Mouse (Mus musculus) intestine, postnatal 0 days (tissue): ENCODE results near the gene Gm20379. TPM values are rescaled to one million over a fixed set of nuclear protein-coding genes. Genes with fewer than 3 reads are reported as not detected.

Experiments
- ATAC-seq: fragments of 200-750 bp; cut with Nextera tagmentation; 2 replicates; pipeline ENCODE4 v1.8.0; 2017; ENCODE audit warnings: mild to moderate bottlenecking, moderate TSS enrichment, moderate library complexity
- H3K27ac ChIP-seq: fragments of 300-500 bp; sonication (generic); 2 replicates; pipeline ENCODE4 v1.5.1; 2014; ENCODE audit warnings: mild to moderate bottlenecking, low read depth, low read length, moderate library complexity
- H3K27me3 ChIP-seq: fragments of 300-500 bp; sonication (generic); replicated peaks from 2 replicates; pipeline ENCODE4 v1.6.1; 2014; ENCODE audit warnings: low read length, mixed read lengths; ENCODE audit not compliant: control insufficient read depth, insufficient read depth
- H3K36me3 ChIP-seq: fragments of 300-500 bp; sonication (generic); 2 replicates; pipeline ENCODE4 v1.6.1; 2014; ENCODE audit warnings: mild to moderate bottlenecking, moderate library complexity; ENCODE audit not compliant: control insufficient read depth, insufficient read depth
- H3K4me1 ChIP-seq: fragments of 300-500 bp; sonication (generic); replicated peaks from 2 replicates; pipeline ENCODE4 v1.6.1; 2014; ENCODE audit warnings: antibody characterized with exemption, low read length, mixed read lengths; ENCODE audit not compliant: control insufficient read depth, insufficient read depth
- H3K4me2 ChIP-seq: fragments of 300-500 bp; sonication (generic); replicated peaks from 2 replicates; pipeline ENCODE4 v1.6.1; 2014; ENCODE audit warnings: low read depth, mild to moderate bottlenecking, moderate library complexity
- H3K4me3 ChIP-seq: fragments of 300-500 bp; sonication (generic); 2 replicates; pipeline ENCODE4 v1.5.1; 2014; ENCODE audit warnings: low read depth, low read length
- H3K9ac ChIP-seq: fragments of 300-500 bp; sonication (generic); 2 replicates; pipeline ENCODE4 v1.6.1; 2014; ENCODE audit warnings: mild to moderate bottlenecking, low read depth, low read length
- H3K9me3 ChIP-seq: fragments of 300-500 bp; sonication (generic); 2 replicates; pipeline ENCODE4 v1.6.1; 2016; ENCODE audit warnings: mixed run types; ENCODE audit not compliant: control insufficient read depth
- CTCF ChIP-seq: sonication (generic); IDR thresholded peaks from 2 replicates; pipeline ENCODE4 v1.5.1; 2016; ENCODE audit warnings: low read depth, mild to moderate bottlenecking, control low read depth, antibody characterized with exemption, moderate library complexity
- WGBS: fragments of 180-500 bp; shearing (Covaris S2); extraction: QIAGEN DNeasy Blood & Tissue Kit; methylation state at CpG from one replicate; pipeline ENCODE4 v1.1.7; 2014; 5-methylcytosine and 5-hydroxymethylcytosine counted together
- polyA plus RNA-seq: library from polyadenylated mRNA; unstranded; fragments of >200 nt; fragmentation: Nextera tagmentation; extraction: Ambion mirVana; gene quantifications from 2 replicates; pipeline ENCODE4 v1.2.1, GENCODE M21; 2015

Gene Gm20379
- polyA plus RNA-seq, 1 experiment from 2014 or later = 0.34 TPM

- Histone ChIP-seq H3K36me3 (no peaks in the 10 kb centered on the region), H3K27me3 (no peaks in the 10 kb centered on the region), H3K9me3 (no peaks in the 10 kb centered on the region), H3K4me3 (no peak overlapping the region), H3K9ac (no peak overlapping the region), H3K4me1 (no peaks in the 10 kb centered on the region), H3K4me2 (no peak overlapping the region), H3K27ac (no peak overlapping the region)
- 49% methylated on average over 2 of the region's 2 CpGs for WGBS
- TF ChIP-seq CTCF = no peak
- no peak; the same call in 1 of the 2 replicates for ATAC-seq
Observed at GRCm38 (mm10) chr13:92328000-92328399, 22.2 kb downstream of the Gm20379 start.

GRCm38 (mm10) chr13:92330621-92331020 lies 24.8 kb downstream of the Gm20379 start:
- Histone ChIP-seq H3K4me1 (no peaks in the 10 kb centered on the region), H3K27me3 (no peaks in the 10 kb centered on the region), H3K4me2 (no peak overlapping the region), H3K36me3 (0 out of 2 replicates have a peak, but pooled peaks cover 3% of the 10 kb centered on the region), H3K9me3 (no peaks in the 10 kb centered on the region), H3K9ac (no peak overlapping the region), H3K4me3 (no peak overlapping the region), H3K27ac (no peak overlapping the region)
- TF ChIP-seq CTCF = no peak
- ATAC-seq = no peak
- 90% methylated on average over 3 of the region's 3 CpGs for WGBS

- Histone ChIP-seq H3K9me3 (no peaks in the 10 kb centered on the region), H3K36me3 (peaks cover 6% of the 10 kb centered on the region; the same call in 1 of the 2 replicates), H3K4me2 (no peak overlapping the region), H3K4me3 (no peak overlapping the region), H3K27ac (no peak overlapping the region), H3K9ac (no peak overlapping the region), H3K4me1 (no peaks in the 10 kb centered on the region), H3K27me3 (no peaks in the 10 kb centered on the region)
- TF ChIP-seq CTCF = no peak
- WGBS = 91% methylated on average over 15 of the region's 15 CpGs
- no peak for ATAC-seq
Observed at GRCm38 (mm10) chr13:92332103-92332879, 26.5 kb downstream of the Gm20379 start.

GRCm38 (mm10) chr13:92336857-92337256 lies 31.1 kb downstream of the Gm20379 start:
- WGBS = 93% methylated on average over 1 of the region's 1 CpGs
- no peak overlapping the region for H3K4me3 ChIP-seq
- no peaks in the 10 kb centered on the region; the same call in 1 of the 2 replicates for H3K4me1 ChIP-seq
- H3K9ac ChIP-seq = no peak overlapping the region
- H3K9me3 ChIP-seq = no peaks in the 10 kb centered on the region
- H3K36me3 ChIP-seq = peaks cover 6% of the 10 kb centered on the region; the same call in 1 of the 2 replicates
- no peak overlapping the region for H3K4me2 ChIP-seq
- TF ChIP-seq CTCF = no peak
- no peaks in the 10 kb centered on the region for H3K27me3 ChIP-seq
- ATAC-seq = no peak
- no peak overlapping the region for H3K27ac ChIP-seq

- no peak overlapping the region for H3K4me2 ChIP-seq
- H3K27me3 ChIP-seq = no peaks in the 10 kb centered on the region
- H3K9ac ChIP-seq = no peak overlapping the region
- peaks cover 6% of the 10 kb centered on the region; the same call in 1 of the 2 replicates for H3K36me3 ChIP-seq
- H3K27ac ChIP-seq = no peak overlapping the region
- peak; percentile 10; the same call in 1 of the 2 replicates for TF ChIP-seq CTCF
- WGBS = 73% methylated on average over 6 of the region's 6 CpGs
- H3K4me3 ChIP-seq = no peak overlapping the region
- no peaks in the 10 kb centered on the region for H3K9me3 ChIP-seq
- no peak for ATAC-seq
- H3K4me1 ChIP-seq = no peaks in the 10 kb centered on the region; the same call in 1 of the 2 replicates
Observed at GRCm38 (mm10) chr13:92337773-92338462, 32.1 kb downstream of the Gm20379 start.

GRCm38 (mm10) chr13:92339787-92340186 lies 34.0 kb downstream of the Gm20379 start:
- Histone ChIP-seq H3K27ac (no peak overlapping the region), H3K36me3 (peaks cover 13% of the 10 kb centered on the region; the same call in 1 of the 2 replicates), H3K27me3 (no peaks in the 10 kb centered on the region), H3K4me2 (no peak overlapping the region), H3K4me3 (no peak overlapping the region), H3K9me3 (no peaks in the 10 kb centered on the region), H3K4me1 (no peaks in the 10 kb centered on the region; the same call in 1 of the 2 replicates), H3K9ac (no peak overlapping the region)
- no peak for ATAC-seq
- TF ChIP-seq CTCF = no peak
- 56% methylated on average over 3 of the region's 3 CpGs for WGBS
